15 mouse cellular contexts compared by ENCODE assay signal in the genomic region with DNA sequence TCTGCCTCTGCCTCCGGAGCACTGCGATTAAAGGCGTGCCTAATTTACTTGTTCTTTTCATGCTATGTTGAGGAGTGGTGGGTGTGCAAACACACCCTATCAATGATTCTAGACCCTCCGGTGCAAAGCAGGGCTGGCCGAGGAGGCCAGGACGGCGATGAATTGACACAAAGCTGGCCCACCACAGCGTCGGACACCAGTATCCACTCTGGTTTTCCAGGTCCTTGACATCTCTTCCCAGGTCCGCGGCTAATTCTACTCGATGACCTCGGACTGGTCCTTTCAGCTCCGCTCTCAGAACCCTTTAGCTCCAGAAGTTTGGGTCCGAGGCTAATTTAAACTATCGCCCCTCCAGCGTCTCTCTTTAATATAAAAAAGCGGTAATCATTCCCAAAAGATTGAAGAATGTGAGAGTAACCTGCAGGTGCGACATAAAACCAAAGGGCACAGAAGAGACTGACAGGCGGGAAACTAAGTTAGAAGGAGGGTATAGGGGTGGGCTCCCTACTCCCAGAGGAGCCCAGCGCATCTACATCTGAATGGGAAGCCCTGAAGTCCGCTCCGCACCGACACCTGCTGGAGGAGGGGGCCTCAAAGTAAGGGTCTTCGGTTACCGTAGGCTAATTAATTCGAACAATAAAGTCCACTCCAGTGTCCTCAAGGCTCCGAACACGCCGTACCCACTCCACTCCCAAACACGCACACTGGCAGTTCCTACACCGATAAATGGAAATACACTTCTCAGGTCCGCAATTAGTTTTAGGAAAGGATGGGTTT. TPM values are rescaled to one million over a fixed set of nuclear protein-coding genes. Genes with fewer than 3 reads are reported as not detected.
DNase-seq lines count a peak whose midpoint lies in the region; ATAC-seq lines count a peak whose summit lies in the region.
"Had no signal": no experiment of that assay in that cellular context is flagged by ENCODE, and none has a peak within 500 bp of the region (broad histone marks: within the 10 kb centered on the region; RNA-seq: fewer than 3 reads in every experiment).

No protein-coding gene starts in this region.

- H3K4me3 ChIP-seq in intestine, embryonic 14.5 days (ENCODE audit: low read depth, low read length): no peak overlapping the region
- H3K4me3 ChIP-seq in intestine, embryonic 15.5 days (replicated peaks): no peak overlapping the region
- H3K4me3 ChIP-seq in embryonic facial prominence, embryonic 14.5 days (ENCODE audit: low read depth, low read length): peak overlapping the region; percentile 31
- H3K4me3 ChIP-seq in neural tube, embryonic 11.5 days (ENCODE audit: low read depth, low read length): no peak overlapping the region
- H3K4me3 ChIP-seq: liver, embryonic 13.5 days had no signal

- no peak overlapping the region for H3K27ac ChIP-seq in intestine, embryonic 14.5 days (ENCODE audit: low read depth)
- H3K27ac ChIP-seq in intestine, embryonic 15.5 days: no peak overlapping the region
- H3K27ac ChIP-seq in embryonic facial prominence, embryonic 14.5 days (replicated peaks; ENCODE audit: low read depth, low read length): no peak overlapping the region
- no peak overlapping the region for H3K27ac ChIP-seq in neural tube, embryonic 11.5 days (ENCODE audit: low read depth, low read length)
- H3K27ac ChIP-seq: hindbrain, postnatal 0 days; liver, embryonic 13.5 days; stomach, postnatal 0 days had no signal

- H3K36me3 ChIP-seq in intestine, embryonic 14.5 days (ENCODE audit: control insufficient read depth, insufficient read depth, low read length): no peaks in the 10 kb centered on the region
- no peaks in the 10 kb centered on the region for H3K36me3 ChIP-seq in intestine, embryonic 15.5 days
- no peaks in the 10 kb centered on the region for H3K36me3 ChIP-seq in embryonic facial prominence, embryonic 14.5 days (ENCODE audit: control insufficient read depth, insufficient read depth, low read length)
- no peaks in the 10 kb centered on the region for H3K36me3 ChIP-seq in neural tube, embryonic 11.5 days (ENCODE audit: control insufficient read depth, insufficient read depth, low read length)
- H3K36me3 ChIP-seq: liver, embryonic 13.5 days had no signal

- DNase-seq in intestine, embryonic 14.5 days (ENCODE audit: low spot score): peak; percentile 71
- peak; percentile 36 for DNase-seq in retina, embryonic 14.5 days (ENCODE audit: low spot score)
- no peak for DNase-seq in retina, postnatal 1 day
- no peak for DNase-seq in embryonic facial prominence, embryonic 14.5 days (ENCODE audit: low spot score)
- peak; percentile 43 for DNase-seq in neural tube, embryonic 11.5 days (ENCODE audit: low spot score)
- no peak for DNase-seq in lung, postnatal 36 days
- DNase-seq in urinary bladder, postnatal 10 days (ENCODE audit: low spot score): no peak
- DNase-seq: cerebellum, adult 9-11 months; liver, embryonic 13.5 days; lung, postnatal 10 days had no signal

- no peaks in the 10 kb centered on the region for H3K4me1 ChIP-seq in intestine, embryonic 14.5 days (replicated peaks; ENCODE audit: control insufficient read depth, insufficient read depth, low read length)
- H3K4me1 ChIP-seq in intestine, embryonic 15.5 days (replicated peaks): 0 out of 2 replicates have a peak, but pooled peaks cover 4% of the 10 kb centered on the region
- no peaks in the 10 kb centered on the region for H3K4me1 ChIP-seq in embryonic facial prominence, embryonic 14.5 days (ENCODE audit: control insufficient read depth, insufficient read depth, low read length)
- H3K4me1 ChIP-seq in neural tube, embryonic 11.5 days (ENCODE audit: control insufficient read depth, insufficient read depth, low read length): peaks cover 7% of the 10 kb centered on the region; the same call in 1 of the 2 replicates
- H3K4me1 ChIP-seq: liver, embryonic 13.5 days had no signal

- no peak overlapping the region for H3K9ac ChIP-seq in intestine, embryonic 14.5 days (ENCODE audit: low read length)
- no peak overlapping the region for H3K9ac ChIP-seq in intestine, embryonic 15.5 days
- H3K9ac ChIP-seq in embryonic facial prominence, embryonic 14.5 days (ENCODE audit: low read depth, low read length): 0 out of 2 replicates have a peak overlapping the region, but pooled peaks have one; percentile 31
- H3K9ac ChIP-seq in neural tube, embryonic 11.5 days (ENCODE audit: low read length): no peak overlapping the region
- H3K9ac ChIP-seq: liver, embryonic 13.5 days had no signal

- H3K27me3 ChIP-seq in intestine, embryonic 14.5 days (replicated peaks; ENCODE audit: control insufficient read depth, insufficient read depth, low read length): peaks cover 100% of the 10 kb centered on the region
- H3K27me3 ChIP-seq in intestine, embryonic 15.5 days (replicated peaks): peaks cover 88% of the 10 kb centered on the region
- H3K27me3 ChIP-seq in embryonic facial prominence, embryonic 14.5 days (replicated peaks; ENCODE audit: control insufficient read depth, insufficient read depth, low read length): peaks cover 88% of the 10 kb centered on the region
- peaks cover 81% of the 10 kb centered on the region for H3K27me3 ChIP-seq in neural tube, embryonic 11.5 days (ENCODE audit: control insufficient read depth, insufficient read depth, low read length)

- 5% methylated on average over 33 of the region's 33 CpGs for WGBS in intestine, embryonic 14.5 days
- 3% methylated on average over 33 of the region's 33 CpGs for WGBS in intestine, embryonic 15.5 days
- WGBS in embryonic facial prominence, embryonic 14.5 days: 5% methylated on average over 33 of the region's 33 CpGs
- WGBS in neural tube, embryonic 11.5 days: under 1% methylated on average over 33 of the region's 33 CpGs

- ATAC-seq in intestine, embryonic 14.5 days (replicated peaks; ENCODE audit: low FRiP score, low TSS enrichment, low read depth): no peak
- no peak for ATAC-seq in intestine, embryonic 15.5 days
- no peak for ATAC-seq in embryonic facial prominence, embryonic 14.5 days (ENCODE audit: low read depth)
- ATAC-seq in neural tube, embryonic 11.5 days (ENCODE audit: insufficient read depth, low FRiP score, low TSS enrichment): 0 out of 2 replicates have a peak, but pooled peaks have one; percentile 21
- ATAC-seq: hindbrain, postnatal 0 days had no signal

- no peaks in the 10 kb centered on the region for H3K9me3 ChIP-seq in intestine, embryonic 14.5 days (ENCODE audit: control insufficient read depth, low read length)
- H3K9me3 ChIP-seq in intestine, embryonic 15.5 days: no peaks in the 10 kb centered on the region
- H3K9me3 ChIP-seq in embryonic facial prominence, embryonic 14.5 days (ENCODE audit: control insufficient read depth, low read length): no peaks in the 10 kb centered on the region
- no peaks in the 10 kb centered on the region for H3K9me3 ChIP-seq in neural tube, embryonic 11.5 days (ENCODE audit: control insufficient read depth, low read length)
- H3K9me3 ChIP-seq: liver, embryonic 13.5 days had no signal

- H3K4me2 ChIP-seq in intestine, embryonic 14.5 days (ENCODE audit: low read length): no peak overlapping the region
- no peak overlapping the region for H3K4me2 ChIP-seq in intestine, embryonic 15.5 days (replicated peaks)
- peak overlapping the region; percentile 85 for H3K4me2 ChIP-seq in embryonic facial prominence, embryonic 14.5 days (ENCODE audit: low read depth, low read length)
- peak overlapping the region; percentile 40; the same call in 1 of the 2 replicates for H3K4me2 ChIP-seq in neural tube, embryonic 11.5 days (ENCODE audit: low read depth)

RNA-seq across cellular contexts. Expression of a gene that starts 7.6 kb away (rescaled TPM):
- 0.14 and 0.28 TPM in 2 replicates for polyA plus RNA-seq in intestine, embryonic 14.5 days (2014; fragmentation: Nextera tagmentation; extraction: Ambion mirVana)
- 0.64 and 0.88 TPM in 2 replicates for polyA plus RNA-seq in intestine, embryonic 15.5 days (2015; fragmentation: Nextera tagmentation; extraction: Ambion mirVana)
- 0.81 and 1.3 TPM in 2 replicates for polyA plus RNA-seq in embryonic facial prominence, embryonic 14.5 days (2014; fragmentation: Nextera tagmentation; extraction: Ambion mirVana)
- polyA plus RNA-seq in neural tube, embryonic 11.5 days (2014; fragmentation: Nextera tagmentation; extraction: Ambion mirVana): 0.53 and 1.2 TPM in 2 replicates
- polyA plus RNA-seq: liver, embryonic 13.5 days; stomach, postnatal 0 days had no signal

RNA-seq across cellular contexts. Expression of a gene that starts 24.8 kb away (rescaled TPM):
- polyA plus RNA-seq in intestine, embryonic 14.5 days (2014; fragmentation: Nextera tagmentation; extraction: Ambion mirVana): not detected in 2 replicates
- not detected in 2 replicates for polyA plus RNA-seq in intestine, embryonic 15.5 days (2015; fragmentation: Nextera tagmentation; extraction: Ambion mirVana)
- polyA plus RNA-seq in embryonic facial prominence, embryonic 14.5 days (2014; fragmentation: Nextera tagmentation; extraction: Ambion mirVana): not detected in 2 replicates
- polyA plus RNA-seq in neural tube, embryonic 11.5 days (2014; fragmentation: Nextera tagmentation; extraction: Ambion mirVana): not detected in 2 replicates
- polyA plus RNA-seq: heart, embryonic 11.5 days; hindbrain, postnatal 0 days; liver, embryonic 13.5 days; stomach, postnatal 0 days; urinary bladder, adult 2 months had no signal

Comparison
In these comparisons a context has a peak if more than half of its experiments do, and no peak if none do; other contexts are left out.
1. DNase-seq: peak in intestine, embryonic 14.5 days (single experiment), retina, embryonic 14.5 days (single experiment) and neural tube, embryonic 11.5 days (single experiment); none in retina, postnatal 1 day (single experiment), embryonic facial prominence, embryonic 14.5 days (single experiment), lung, postnatal 36 days (single experiment) and urinary bladder, postnatal 10 days (single experiment).
2. H3K4me2 ChIP-seq: peak in embryonic facial prominence, embryonic 14.5 days (single experiment) and neural tube, embryonic 11.5 days (single experiment); none in intestine, embryonic 14.5 days (single experiment) and intestine, embryonic 15.5 days (single experiment).